Mouse (Mus musculus) embryonic fibroblast, embryonic 13.5 days (primary cell): ENCODE measurements around the gene Pmfbp1. TPM values are rescaled to one million over a fixed set of nuclear protein-coding genes. Genes with fewer than 3 reads are reported as not detected.
"Not testable (repeated sequence)": the region's sequence is repeated elsewhere in the genome, so short reads cannot be mapped to it uniquely, and the experiment has no call there.

ENCODE experiments used
- H3K27ac ChIP-seq: 2 replicates; pipeline ENCODE4 v1.5.1; 2012; ENCODE audit warnings: low read length, control low read depth, inconsistent platforms; ENCODE audit not compliant: insufficient read depth
- H3K4me1 ChIP-seq: 2 replicates; pipeline ENCODE4 v1.6.1; 2011; ENCODE audit warnings: low read length; ENCODE audit not compliant: control insufficient read depth, insufficient read depth
- H3K4me3 ChIP-seq: 2 replicates; pipeline ENCODE4 v1.5.1; 2011; ENCODE audit warnings: mild to moderate bottlenecking, control low read depth, low read length; ENCODE audit not compliant: insufficient read depth
- CTCF ChIP-seq: IDR thresholded peaks from 2 replicates; pipeline ENCODE4 v1.5.1; 2011; ENCODE audit warnings: mild to moderate bottlenecking, control low read depth, low read length, moderate library complexity, borderline replicate concordance; ENCODE audit not compliant: insufficient read depth
- POLR2A ChIP-seq: IDR thresholded peaks from 2 replicates; pipeline ENCODE4 v1.6.1; 2011; ENCODE audit warnings: low read depth, mild to moderate bottlenecking, control low read depth, low read length, moderate library complexity
- polyA plus RNA-seq: library from polyadenylated mRNA; stranded (reverse); fragments of >200 nt; gene quantifications from 2 replicates; pipeline ENCODE4 v1.2.4, GENCODE M21; 2011; ENCODE audit warnings: low read depth; ENCODE audit not compliant: missing spikeins, insufficient read length

The Pmfbp1 gene
- not detected in 2 replicates for polyA plus RNA-seq

- Histone ChIP-seq H3K4me3 (no peak within 1 kb of the TSS), H3K27ac (no peak within 1 kb of the TSS), H3K4me1 (no peaks in the 10 kb centered on the region)
- TF ChIP-seq POLR2A (no peak), CTCF (no peak)
These were observed at the start of gene Pmfbp1 for GRCm38 (mm10) chr8:109493727-109494126. Pmfbp1 (plus strand) TSS chr8:109494027.

- H3K4me1 ChIP-seq, H3K4me3 ChIP-seq, H3K27ac ChIP-seq: not testable (repeated sequence)
These were observed 46.9 kb upstream of the Pmfbp1 start for GRCm38 (mm10) chr8:109446896-109447295.

GRCm38 (mm10) chr8:109451000-109451399 is 42.8 kb upstream of the Pmfbp1 start:
- no peak for TF ChIP-seq CTCF
- no peak for TF ChIP-seq POLR2A
- no peak overlapping the region for H3K27ac ChIP-seq
- H3K4me3 ChIP-seq = no peak overlapping the region
- H3K4me1 ChIP-seq = no peaks in the 10 kb centered on the region

- TF ChIP-seq POLR2A = no peak
- TF ChIP-seq CTCF = no peak
- H3K4me1 ChIP-seq = no peaks in the 10 kb centered on the region
- no peak overlapping the region for H3K27ac ChIP-seq
- no peak overlapping the region for H3K4me3 ChIP-seq
These were observed 38.7 kb upstream of the Pmfbp1 start for GRCm38 (mm10) chr8:109455113-109455512.

GRCm38 (mm10) chr8:109457387-109457786 is 36.4 kb upstream of the Pmfbp1 start:
- Histone ChIP-seq H3K4me3 (no peak overlapping the region), H3K4me1 (no peaks in the 10 kb centered on the region), H3K27ac (no peak overlapping the region)
- no peak for TF ChIP-seq POLR2A
- TF ChIP-seq CTCF = no peak

- H3K27ac ChIP-seq = no peak overlapping the region
- H3K4me1 ChIP-seq = no peaks in the 10 kb centered on the region
- H3K4me3 ChIP-seq = no peak overlapping the region
- no peak for TF ChIP-seq CTCF
- TF ChIP-seq POLR2A = no peak
These were observed 35.2 kb upstream of the Pmfbp1 start for GRCm38 (mm10) chr8:109458580-109458979.

GRCm38 (mm10) chr8:109463075-109463474 is 30.8 kb upstream of the Pmfbp1 start:
- TF ChIP-seq CTCF = no peak
- no peak for TF ChIP-seq POLR2A
- Histone ChIP-seq H3K4me3 (no peak overlapping the region), H3K27ac (no peak overlapping the region), H3K4me1 (no peaks in the 10 kb centered on the region)

GRCm38 (mm10) chr8:109463677-109464313 is 30.0 kb upstream of the Pmfbp1 start:
- TF ChIP-seq CTCF = no peak
- TF ChIP-seq POLR2A = no peak
- H3K27ac ChIP-seq = no peak overlapping the region
- H3K4me3 ChIP-seq = no peak overlapping the region
- H3K4me1 ChIP-seq = no peaks in the 10 kb centered on the region

GRCm38 (mm10) chr8:109464451-109464891 is 29.4 kb upstream of the Pmfbp1 start:
- Histone ChIP-seq H3K27ac (no peak overlapping the region), H3K4me1 (no peaks in the 10 kb centered on the region), H3K4me3 (no peak overlapping the region)
- no peak for TF ChIP-seq CTCF
- TF ChIP-seq POLR2A = no peak

- H3K4me1 ChIP-seq = no peaks in the 10 kb centered on the region
- TF ChIP-seq CTCF (no peak), POLR2A (no peak)
- H3K4me3 ChIP-seq = no peak overlapping the region
- H3K27ac ChIP-seq = no peak overlapping the region
These were observed 28.8 kb upstream of the Pmfbp1 start for GRCm38 (mm10) chr8:109465056-109465455.
